Comparison of ENCODE assay signal across 7 mouse cellular contexts in genomic region chr11:69413221-69414181, GRCm38 (mm10). TPM values are rescaled to one million over a fixed set of nuclear protein-coding genes. Genes with fewer than 3 reads are reported as not detected.
DNase-seq lines count a peak whose midpoint lies in the region; ATAC-seq and TF ChIP-seq lines count a peak whose summit lies in the region.

Kdm6b (minus strand) TSS chr11:69413675.

- H3K36me3 ChIP-seq in E14TG2a.4 (ENCODE audit: insufficient read depth, low read length): peaks cover 11% of the 10 kb centered on the region
- peaks cover 16% of the 10 kb centered on the region for H3K36me3 ChIP-seq in embryonic facial prominence, embryonic 14.5 days (ENCODE audit: control insufficient read depth, insufficient read depth, low read length)
- peaks cover 6% of the 10 kb centered on the region; the same call in 1 of the 2 replicates for H3K36me3 ChIP-seq in heart, embryonic 16.5 days (ENCODE audit: control insufficient read depth, insufficient read depth)
- H3K36me3 ChIP-seq in liver, postnatal 0 days (replicated peaks; ENCODE audit: insufficient read depth, low read length): no peaks in the 10 kb centered on the region
- H3K36me3 ChIP-seq in stomach, embryonic 15.5 days: no peaks in the 10 kb centered on the region

- peak; percentile 37 to 67 for DNase-seq in adrenal gland, adult (ENCODE audit: inconsistent age in 2 of 2, low spot score in 1 of 2)
- DNase-seq in embryonic facial prominence, embryonic 14.5 days (ENCODE audit: low spot score): peak; percentile 81
- DNase-seq in kidney, postnatal 14 days: peak; percentile 72
- DNase-seq in liver, postnatal 0 days: no peak

- 28% methylated on average over 12 of the region's 12 CpGs for WGBS in embryonic facial prominence, embryonic 14.5 days
- 39% methylated on average over 12 of the region's 12 CpGs for WGBS in heart, embryonic 16.5 days
- WGBS in liver, postnatal 0 days (ENCODE audit: insufficient replicate concordance): 41% methylated on average over 12 of the region's 12 CpGs
- 31% methylated on average over 12 of the region's 12 CpGs for WGBS in stomach, embryonic 15.5 days

- H3K9me3 ChIP-seq in E14TG2a.4 (ENCODE audit: low read length): no peaks in the 10 kb centered on the region
- H3K9me3 ChIP-seq in embryonic facial prominence, embryonic 14.5 days (ENCODE audit: control insufficient read depth, low read length): no peaks in the 10 kb centered on the region
- no peaks in the 10 kb centered on the region for H3K9me3 ChIP-seq in heart, embryonic 16.5 days (replicated peaks; ENCODE audit: control insufficient read depth, low read length)
- H3K9me3 ChIP-seq in liver, postnatal 0 days (ENCODE audit: low read length): no peaks in the 10 kb centered on the region
- H3K9me3 ChIP-seq in stomach, embryonic 15.5 days: no peaks in the 10 kb centered on the region

- ATAC-seq in embryonic facial prominence, embryonic 14.5 days (ENCODE audit: low read depth): no peak
- ATAC-seq in heart, embryonic 16.5 days (replicated peaks; ENCODE audit: extremely low read depth, insufficient read depth, low FRiP score): no peak
- ATAC-seq in liver, postnatal 0 days: no peak
- ATAC-seq in stomach, embryonic 15.5 days (ENCODE audit: insufficient read depth, low FRiP score, low read depth): no peak

- H3K4me1 ChIP-seq in E14TG2a.4 (replicated peaks; ENCODE audit: low read depth, low read length): peaks cover 71% of the 10 kb centered on the region
- peaks cover 48% of the 10 kb centered on the region for H3K4me1 ChIP-seq in embryonic facial prominence, embryonic 14.5 days (ENCODE audit: control insufficient read depth, insufficient read depth, low read length)
- H3K4me1 ChIP-seq in heart, embryonic 16.5 days (ENCODE audit: control insufficient read depth, insufficient read depth, low read length): peaks cover 52% of the 10 kb centered on the region
- peaks cover 60% of the 10 kb centered on the region for H3K4me1 ChIP-seq in liver, postnatal 0 days (ENCODE audit: insufficient read depth)
- H3K4me1 ChIP-seq in stomach, embryonic 15.5 days: peaks cover 49% of the 10 kb centered on the region

- peak within 1 kb of the TSS; percentile 92 for H3K4me2 ChIP-seq in embryonic facial prominence, embryonic 14.5 days (ENCODE audit: low read depth, low read length)
- peak within 1 kb of the TSS; percentile 99 for H3K4me2 ChIP-seq in heart, embryonic 16.5 days (ENCODE audit: low read depth, low read length)
- H3K4me2 ChIP-seq in liver, postnatal 0 days (ENCODE audit: low read depth, low read length): peak within 1 kb of the TSS; percentile 93
- H3K4me2 ChIP-seq in stomach, embryonic 15.5 days: peak within 1 kb of the TSS; percentile 93

- H3K4me3 ChIP-seq in E14TG2a.4 (replicated peaks; ENCODE audit: low read length): peak within 1 kb of the TSS; percentile 88
- H3K4me3 ChIP-seq in embryonic facial prominence, embryonic 14.5 days (ENCODE audit: low read depth, low read length): peak within 1 kb of the TSS; percentile 77
- H3K4me3 ChIP-seq in heart, embryonic 16.5 days (ENCODE audit: low read length): peak within 1 kb of the TSS; percentile 79
- H3K4me3 ChIP-seq in liver, postnatal 0 days (ENCODE audit: low read depth, low read length): peak within 1 kb of the TSS; percentile 77
- H3K4me3 ChIP-seq in stomach, embryonic 15.5 days (replicated peaks): peak within 1 kb of the TSS; percentile 68

- peak within 1 kb of the TSS; percentile 94 for H3K9ac ChIP-seq in embryonic facial prominence, embryonic 14.5 days (ENCODE audit: low read depth, low read length)
- H3K9ac ChIP-seq in heart, embryonic 16.5 days (ENCODE audit: low read length): peak within 1 kb of the TSS; percentile 91
- peak within 1 kb of the TSS; percentile 72 for H3K9ac ChIP-seq in liver, postnatal 0 days (replicated peaks)
- no peak within 1 kb of the TSS for H3K9ac ChIP-seq in stomach, embryonic 15.5 days

- H3K27me3 ChIP-seq in E14TG2a.4 (ENCODE audit: insufficient read depth, low read length): peaks cover 8% of the 10 kb centered on the region
- no peaks in the 10 kb centered on the region for H3K27me3 ChIP-seq in embryonic facial prominence, embryonic 14.5 days (replicated peaks; ENCODE audit: control insufficient read depth, insufficient read depth, low read length)
- H3K27me3 ChIP-seq in heart, embryonic 16.5 days (ENCODE audit: control insufficient read depth, insufficient read depth, low read length): no peaks in the 10 kb centered on the region
- H3K27me3 ChIP-seq in liver, postnatal 0 days (ENCODE audit: insufficient read depth, low read length): no peaks in the 10 kb centered on the region
- H3K27me3 ChIP-seq in stomach, embryonic 15.5 days (replicated peaks): no peaks in the 10 kb centered on the region

- no peak for TF ChIP-seq EP300 in liver, postnatal 0 days (IDR thresholded peaks at IDR 0.05; ENCODE audit: low read depth)

- peak within 1 kb of the TSS; percentile 99 for H3K27ac ChIP-seq in embryonic facial prominence, embryonic 14.5 days (replicated peaks; ENCODE audit: low read depth, low read length)
- H3K27ac ChIP-seq in heart, embryonic 16.5 days (ENCODE audit: low read length): peak within 1 kb of the TSS; percentile 99
- peak within 1 kb of the TSS; percentile 97 for H3K27ac ChIP-seq in liver, postnatal 0 days (ENCODE audit: low read depth)
- H3K27ac ChIP-seq in stomach, embryonic 15.5 days: peak within 1 kb of the TSS; percentile 98

- no peak for TF ChIP-seq CTCF in E14TG2a.4 (conservative IDR thresholded peaks at IDR 0.05; ENCODE audit: low read length)
- TF ChIP-seq CTCF in liver, postnatal 0 days (IDR thresholded peaks at IDR 0.05; ENCODE audit: low read depth): no peak

RNA-seq across cellular contexts. Expression of gene Kdm6b, which starts in this region (rescaled TPM):
- 24.2 and 24.3 TPM in 2 replicates for polyA plus RNA-seq in embryonic facial prominence, embryonic 14.5 days (2014; fragmentation: Nextera tagmentation; extraction: Ambion mirVana)
- 17.3 and 18.2 TPM in 2 replicates for polyA plus RNA-seq in heart, embryonic 16.5 days (2015; fragmentation: Nextera tagmentation; extraction: Ambion mirVana)
- polyA plus RNA-seq in liver, postnatal 0 days (2015; fragmentation: Nextera tagmentation; extraction: Ambion mirVana): 7.4 and 8.2 TPM in 2 replicates
- polyA plus RNA-seq in stomach, embryonic 15.5 days (2015; fragmentation: Nextera tagmentation; extraction: Ambion mirVana): 25.4 and 26.5 TPM in 2 replicates
